Mouse (Mus musculus) limb, embryonic 15.5 days (tissue): ENCODE measurements at regions not wholly inside any gene's neighbourhood (a gene's known extent, or its start where the extent isn't known, plus 50 kb on each side); places are given as distances from the start of the nearest gene placed in this dataset. TPM values are rescaled to one million over a fixed set of nuclear protein-coding genes. Genes with fewer than 3 reads are reported as not detected.

Source experiments
- ATAC-seq: fragments of 200-750 bp; cut with Nextera tagmentation; 2 replicates; pipeline ENCODE4 v1.8.0; 2017; ENCODE audit warnings: low read depth, moderate TSS enrichment; ENCODE audit not compliant: insufficient number of reproducible peaks, low FRiP score, low TSS enrichment
- H3K27ac ChIP-seq: fragments of 300-500 bp; sonication (generic); 2 replicates; pipeline ENCODE4 v1.5.1; 2015; ENCODE audit warnings: moderate library complexity, mild to moderate bottlenecking, inconsistent platforms
- H3K27me3 ChIP-seq: fragments of 300-500 bp; sonication (generic); 2 replicates; pipeline ENCODE4 v1.6.1; 2015; ENCODE audit warnings: inconsistent platforms
- H3K36me3 ChIP-seq: fragments of 300-500 bp; sonication (generic); 2 replicates; pipeline ENCODE4 v1.6.1; 2015; ENCODE audit warnings: inconsistent platforms
- H3K4me1 ChIP-seq: fragments of 300-500 bp; sonication (generic); 2 replicates; pipeline ENCODE4 v1.6.1; 2015; ENCODE audit warnings: inconsistent platforms
- H3K4me2 ChIP-seq: fragments of 300-500 bp; sonication (generic); 2 replicates; pipeline ENCODE4 v1.6.1; 2015; ENCODE audit warnings: mild to moderate bottlenecking, inconsistent platforms
- H3K4me3 ChIP-seq: fragments of 300-500 bp; sonication (generic); 2 replicates; pipeline ENCODE4 v1.5.1; 2015; ENCODE audit warnings: mild to moderate bottlenecking, inconsistent platforms
- H3K9ac ChIP-seq: fragments of 300-500 bp; sonication (generic); 2 replicates; pipeline ENCODE4 v1.6.1; 2015; ENCODE audit warnings: inconsistent platforms
- H3K9me3 ChIP-seq: fragments of 300-500 bp; sonication (generic); 2 replicates; pipeline ENCODE4 v1.6.1; 2016; ENCODE audit warnings: inconsistent platforms
- WGBS: fragments of 180-500 bp; shearing (Covaris S2); methylation state at CpG from one replicate; pipeline ENCODE4 v1.1.7; 2015; 5-methylcytosine and 5-hydroxymethylcytosine counted together
- microRNA-seq: library from miRNA; unstranded; fragments of <30 nt; microRNA quantifications from one replicate; pipeline ENCODE4, GENCODE M21; 2016

- 0 out of 2 replicates have a peak overlapping the region, but pooled peaks have one; percentile 7 for H3K27ac ChIP-seq
- H3K9ac ChIP-seq: no peak overlapping the region
- no peaks in the 10 kb centered on the region for H3K27me3 ChIP-seq
- H3K9me3 ChIP-seq: no peaks in the 10 kb centered on the region
- H3K4me2 ChIP-seq: no peak overlapping the region
- WGBS: 53% methylated on average over 8 of the region's 8 CpGs
- ATAC-seq: no peak
- H3K4me3 ChIP-seq: no peak overlapping the region
- peaks cover 15% of the 10 kb centered on the region for H3K4me1 ChIP-seq
- H3K36me3 ChIP-seq: no peaks in the 10 kb centered on the region
These were observed 1130.8 kb upstream of the A1bg start for GRCm38 (mm10) chr15:62053420-62054239.

GRCm38 (mm10) chr15:62049416-62049815 is 1126.6 kb upstream of the A1bg start:
- no peaks in the 10 kb centered on the region for H3K9me3 ChIP-seq
- H3K4me1 ChIP-seq: peaks cover 13% of the 10 kb centered on the region
- H3K27me3 ChIP-seq: no peaks in the 10 kb centered on the region
- no peak overlapping the region for H3K9ac ChIP-seq
- no peak overlapping the region for H3K4me2 ChIP-seq
- ATAC-seq: no peak
- no peak overlapping the region for H3K4me3 ChIP-seq
- no peak overlapping the region for H3K27ac ChIP-seq
- 27% methylated on average over 9 of the region's 9 CpGs for WGBS
- no peaks in the 10 kb centered on the region for H3K36me3 ChIP-seq

- WGBS: 74% methylated on average over 4 of the region's 4 CpGs
- H3K36me3 ChIP-seq: no peaks in the 10 kb centered on the region
- no peak for ATAC-seq
- no peaks in the 10 kb centered on the region for H3K27me3 ChIP-seq
- H3K4me3 ChIP-seq: no peak overlapping the region
- H3K4me1 ChIP-seq: peaks cover 13% of the 10 kb centered on the region
- no peak overlapping the region for H3K4me2 ChIP-seq
- no peaks in the 10 kb centered on the region for H3K9me3 ChIP-seq
- no peak overlapping the region for H3K27ac ChIP-seq
- H3K9ac ChIP-seq: no peak overlapping the region
These were observed 1126.2 kb upstream of the A1bg start for GRCm38 (mm10) chr15:62048981-62049380.

- no peak for ATAC-seq
These were observed 1123.5 kb upstream of the A1bg start for GRCm38 (mm10) chr15:62046276-62046675.

GRCm38 (mm10) chr15:62044654-62045335 is 1122.0 kb upstream of the A1bg start:
- H3K4me2 ChIP-seq: no peak overlapping the region
- H3K27ac ChIP-seq: no peak overlapping the region
- H3K4me3 ChIP-seq: no peak overlapping the region
- no peak for ATAC-seq
- H3K27me3 ChIP-seq: no peaks in the 10 kb centered on the region
- 92% methylated on average over 7 of the region's 7 CpGs for WGBS
- peaks cover 8% of the 10 kb centered on the region for H3K4me1 ChIP-seq
- no peaks in the 10 kb centered on the region for H3K9me3 ChIP-seq
- H3K9ac ChIP-seq: no peak overlapping the region
- no peaks in the 10 kb centered on the region for H3K36me3 ChIP-seq

More at GRCm38 (mm10) chr15:62046276-62046675, 1123.5 kb upstream of the A1bg start:
- WGBS: 75% methylated on average over 3 of the region's 3 CpGs
- Histone ChIP-seq H3K36me3 (no peaks in the 10 kb centered on the region), H3K4me1 (peaks cover 8% of the 10 kb centered on the region), H3K4me3 (no peak overlapping the region), H3K9me3 (no peaks in the 10 kb centered on the region), H3K27me3 (no peaks in the 10 kb centered on the region), H3K9ac (no peak overlapping the region), H3K27ac (no peak overlapping the region), H3K4me2 (no peak overlapping the region)

DNA sequence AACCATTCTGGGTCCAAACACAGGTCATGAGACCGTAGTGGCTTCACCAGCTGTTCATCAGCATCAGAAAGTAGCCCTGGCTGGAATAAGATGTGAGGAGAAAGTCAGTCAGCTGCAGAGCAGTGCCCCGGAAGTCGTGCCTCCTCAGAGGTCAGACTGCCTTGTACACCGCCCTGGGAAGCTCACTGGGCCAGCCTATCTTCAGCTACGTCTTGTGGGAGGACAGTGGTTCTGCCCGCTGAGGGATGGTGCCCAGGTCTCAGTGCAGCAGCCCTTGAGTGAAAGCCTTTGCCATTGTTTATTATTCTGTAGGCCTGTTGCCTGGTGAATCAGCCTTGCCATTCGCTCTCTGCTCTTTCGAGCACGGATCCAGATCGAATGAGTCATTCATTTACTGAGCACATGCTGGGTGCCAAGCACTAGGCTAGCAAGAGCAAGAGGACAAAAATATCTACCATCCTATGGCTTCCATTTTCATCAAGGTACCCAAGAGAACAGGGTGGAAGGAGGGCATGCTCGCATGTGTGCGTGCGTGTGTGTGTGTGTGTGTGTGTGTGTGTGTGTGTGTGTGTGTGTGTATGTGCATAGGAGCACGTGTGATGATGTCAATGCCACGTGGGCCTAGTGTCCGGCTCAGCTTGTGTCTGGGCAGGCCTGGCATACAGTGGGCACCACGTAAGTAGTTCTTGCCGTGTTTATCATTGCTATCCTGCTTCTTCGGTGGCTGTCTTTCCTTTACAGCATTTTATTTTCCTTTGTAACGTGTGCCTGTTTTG is 1121.0 kb upstream of the A1bg start:
- Histone ChIP-seq H3K4me2 (no peak overlapping the region), H3K9me3 (no peaks in the 10 kb centered on the region), H3K27me3 (no peaks in the 10 kb centered on the region), H3K4me3 (no peak overlapping the region), H3K9ac (no peak overlapping the region), H3K36me3 (no peaks in the 10 kb centered on the region), H3K27ac (no peak overlapping the region), H3K4me1 (peaks cover 3% of the 10 kb centered on the region; the same call in 1 of the 2 replicates)
- no peak for ATAC-seq
- WGBS: 80% methylated on average over 20 of the region's 20 CpGs

- 81% methylated on average over 6 of the region's 6 CpGs for WGBS
These were observed 1120.2 kb upstream of the A1bg start for GRCm38 (mm10) chr15:62042924-62043504.

More at GRCm38 (mm10) chr15:62042924-62043504, 1120.2 kb upstream of the A1bg start:
- H3K27ac ChIP-seq: no peak overlapping the region
- peaks cover 10% of the 10 kb centered on the region; the same call in 1 of the 2 replicates for H3K4me1 ChIP-seq
- ATAC-seq: no peak
- H3K27me3 ChIP-seq: no peaks in the 10 kb centered on the region
- H3K4me2 ChIP-seq: no peak overlapping the region
- H3K9ac ChIP-seq: no peak overlapping the region
- H3K9me3 ChIP-seq: no peaks in the 10 kb centered on the region
- no peak overlapping the region for H3K4me3 ChIP-seq
- H3K36me3 ChIP-seq: no peaks in the 10 kb centered on the region

Small RNA genes in the stretch of these regions (microRNA-seq; reads per million reads assigned to microRNA genes)
- gene Gm24810: not detected
